Mouse (Mus musculus) adrenal gland (tissue): ENCODE measurements around the gene Zfp961.

Source experiments
- intact Hi-C: fragments of 180-260 bp; cut with DNase I; formaldehyde crosslinking; loops from one replicate; pipeline ENCODE4 v1.15.1; 2025

Zfp961 gene

GRCm38 (mm10) chr8:71960483-71960882, 9.6 kb downstream of the Zfp961 start:
- intact Hi-C loops, result loop anchor here (5.0 kb wide), 1 partner anchor 33 kb away; no protein-coding TSS in a partner anchor

GRCm38 (mm10) chr8:71961796-71962195, 11.0 kb downstream of the Zfp961 start:
- intact Hi-C loops, result loop anchor here (5.0 kb wide), 1 partner anchor 34 kb away; no protein-coding TSS in a partner anchor

- intact Hi-C loops, result loop anchor here (5.0 kb wide), 1 partner anchor 37 kb away; no protein-coding TSS in a partner anchor
Observed at GRCm38 (mm10) chr8:71964051-71964450, 13.2 kb downstream of the Zfp961 start.

GRCm38 (mm10) chr8:71965166-71965565, 14.3 kb downstream of the Zfp961 start:
- intact Hi-C loops, result no loop called here

- intact Hi-C loops, result no loop called here
Observed at GRCm38 (mm10) chr8:71966411-71966810, 15.6 kb downstream of the Zfp961 start.

- intact Hi-C loops, result no loop called here
Observed at GRCm38 (mm10) chr8:71967261-71967660, 16.4 kb downstream of the Zfp961 start.

- intact Hi-C loops, result no loop called here
Observed at GRCm38 (mm10) chr8:71968100-71968499, 17.3 kb downstream of the Zfp961 start.

GRCm38 (mm10) chr8:71968636-71969035, 17.8 kb downstream of the Zfp961 start:
- intact Hi-C loops, result no loop called here

GRCm38 (mm10) chr8:71971945-71972344, 21.1 kb downstream of the Zfp961 start:
- intact Hi-C loops, result loop anchor here (5.0 kb wide), 1 partner anchor 65 kb away; the partner anchor contains the start of genes Zfp617 and Zfp882

GRCm38 (mm10) chr8:71974211-71974610, 23.4 kb downstream of the Zfp961 start:
- intact Hi-C loops, result loop anchor here (5.0 kb wide), 1 partner anchor 67 kb away; the partner anchor contains the start of genes Zfp617 and Zfp882

GRCm38 (mm10) chr8:71981032-71981431, 30.2 kb downstream of the Zfp961 start:
- intact Hi-C loops, result no loop called here

GRCm38 (mm10) chr8:71981456-71981855, 30.6 kb downstream of the Zfp961 start:
- intact Hi-C loops, result no loop called here

GRCm38 (mm10) chr8:71984601-71985000, 33.8 kb downstream of the Zfp961 start:
- intact Hi-C loops, result no loop called here

GRCm38 (mm10) chr8:71988110-71988866, 37.5 kb downstream of the Zfp961 start:
- intact Hi-C loops, result no loop called here

- intact Hi-C loops, result no loop called here
Observed at GRCm38 (mm10) chr8:71988867-71989599, 38.2 kb downstream of the Zfp961 start.

- intact Hi-C loops, result no loop called here
Observed at GRCm38 (mm10) chr8:71999434-71999833, 48.6 kb downstream of the Zfp961 start.

GRCm38 (mm10) chr8:72000223-72000622, 49.4 kb downstream of the Zfp961 start:
- intact Hi-C loops, result no loop called here

GRCm38 (mm10) chr8:72002942-72003341, 52.1 kb downstream of the Zfp961 start:
- intact Hi-C loops, result no loop called here

GRCm38 (mm10) chr8:72005912-72006311, 55.1 kb downstream of the Zfp961 start:
- intact Hi-C loops, result loop anchor here (5.0 kb wide), 1 partner anchor 91 kb away; no protein-coding TSS in a partner anchor

- intact Hi-C loops, result loop anchor here (5.0 kb wide), 1 partner anchor 91 kb away; no protein-coding TSS in a partner anchor
Observed at GRCm38 (mm10) chr8:72006763-72007162, 55.9 kb downstream of the Zfp961 start.

- intact Hi-C loops, result loop anchor here (5.0 kb wide), 1 partner anchor 89 kb away; no protein-coding TSS in a partner anchor
Observed at GRCm38 (mm10) chr8:72008134-72008641, 57.4 kb downstream of the Zfp961 start.

GRCm38 (mm10) chr8:72009473-72009872, 58.6 kb downstream of the Zfp961 start, which contains the start of gene Cyp4f18:
Gene Cyp4f18, minus strand, starts transcription at chr8:72009626.
- intact Hi-C loops, result loop anchor here (5.0 kb wide), 1 partner anchor 88 kb away; no protein-coding TSS in a partner anchor
